Mouse (Mus musculus): ENCODE results near the gene P2rx4.

- TF ChIP-seq EP300 (IDR thresholded peaks at IDR 0.05; ENCODE audit: low read depth) (no peak), CTCF (IDR thresholded peaks at IDR 0.05; ENCODE audit: low read depth) (no peak)
Observed at GRCm38 (mm10) chr5:122767283-122767682, 59.9 kb downstream of the P2rx4 start.

Measured in liver, embryonic 14.5 days (tissue).